Mouse (Mus musculus): Measurements from ENCODE around the gene Gm35549. TPM values are rescaled to one million over a fixed set of nuclear protein-coding genes. Genes with fewer than 3 reads are reported as not detected.
A peak's percentile ranks its signal among the peaks of the same experiment; 100 is the strongest.
"Not testable (repeated sequence)": the region's sequence is repeated elsewhere in the genome, so short reads cannot be mapped to it uniquely, and the experiment has no call there.

The Gm35549 gene
- not detected for total RNA-seq (2021)
- long read RNA-seq, result 0 reads

DNA sequence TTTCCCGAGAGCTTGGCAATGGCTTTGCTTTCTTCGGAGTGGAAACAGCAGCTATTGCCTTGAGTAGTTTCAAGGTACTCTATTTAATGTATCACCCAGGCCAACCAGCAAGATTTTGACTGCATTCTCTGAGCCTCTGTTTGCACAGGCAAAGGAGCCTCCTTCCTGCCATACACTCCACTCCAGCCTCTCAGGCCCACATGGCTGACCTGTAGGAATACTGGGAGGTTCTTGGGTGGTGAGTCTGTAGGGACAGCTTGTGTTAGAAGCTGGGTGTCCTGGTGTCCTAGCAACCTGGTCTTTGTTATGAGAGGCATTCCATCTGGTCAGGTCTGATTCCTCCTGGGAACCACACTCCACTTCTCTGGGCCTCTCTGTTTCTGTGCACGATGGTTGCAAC is at the start of gene Gm35549:
Gm35549 (minus strand) TSS at position 276 of the 400 bp plus-strand sequence.
- DNase-seq (ENCODE audit: low spot score in 2 of 2), result no peak

DNA sequence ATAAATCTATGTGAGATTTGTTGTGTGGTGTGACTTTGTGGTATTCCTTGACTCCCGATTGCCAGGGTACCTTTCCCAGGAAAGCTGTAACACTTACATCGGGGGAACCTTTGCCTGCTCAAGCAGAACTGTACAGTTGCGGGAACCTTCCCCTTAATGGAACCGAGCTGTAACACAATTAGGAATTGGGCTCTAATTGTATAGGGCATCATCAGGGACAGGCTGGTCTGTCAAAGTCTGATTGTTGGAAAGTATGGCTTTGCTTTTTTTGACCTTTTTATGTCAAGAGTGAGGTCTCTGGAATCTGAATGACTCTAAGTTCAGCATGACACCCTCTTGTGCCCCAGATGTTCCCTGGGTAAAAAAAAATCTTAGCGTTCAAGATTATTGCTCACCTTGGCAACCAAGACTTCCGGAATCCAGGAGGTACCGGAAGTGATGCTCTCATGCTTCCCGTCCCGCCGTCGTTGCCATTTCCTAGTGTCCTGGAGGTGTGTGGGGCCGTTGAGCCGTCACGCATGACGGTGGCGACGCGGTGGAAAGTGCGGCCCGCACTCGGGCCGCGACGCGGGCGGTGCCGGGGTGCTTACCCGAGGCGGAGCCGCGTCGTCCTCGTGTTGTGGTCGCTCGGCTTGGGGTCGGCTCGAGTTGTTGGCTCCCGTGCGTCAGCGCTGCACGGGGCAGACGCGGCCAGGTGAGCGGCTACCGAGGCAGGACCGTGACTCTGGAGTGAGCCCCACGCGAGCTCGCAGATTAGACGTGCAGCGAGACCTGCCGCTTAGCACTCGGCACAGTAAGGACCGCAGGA is 42.7 kb upstream of the Gm35549 start:
- peak; percentile 47 to 56 for DNase-seq (ENCODE audit: low spot score in 2 of 2)

GRCm38 (mm10) chr9:122885385-122885784 is 41.5 kb upstream of the Gm35549 start, which contains the start of gene Zkscan7:
Zkscan7 (plus strand) TSS chr9:122885685.
- no peak for DNase-seq (ENCODE audit: low spot score in 2 of 2)

DNA sequence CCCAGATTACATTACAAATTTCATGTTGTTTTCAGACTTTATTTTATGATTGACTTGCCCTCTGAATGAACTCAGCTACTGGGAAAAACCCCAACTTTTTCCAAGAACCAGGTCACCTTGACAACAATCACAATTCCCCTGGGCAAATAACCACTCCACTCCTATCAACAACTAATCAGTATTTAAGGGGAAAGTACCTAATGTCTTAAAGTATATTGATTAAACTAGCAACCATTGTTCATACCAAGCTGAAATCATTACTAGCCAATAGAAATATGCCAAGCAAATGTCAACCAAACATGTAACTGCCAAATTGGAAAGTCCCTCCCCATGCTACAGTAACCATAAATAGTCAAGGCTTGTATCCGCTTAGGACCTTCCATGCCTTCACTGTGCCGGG is 31.3 kb upstream of the Gm35549 start:
- DNase-seq (ENCODE audit: low spot score in 2 of 2), result no peak

DNA sequence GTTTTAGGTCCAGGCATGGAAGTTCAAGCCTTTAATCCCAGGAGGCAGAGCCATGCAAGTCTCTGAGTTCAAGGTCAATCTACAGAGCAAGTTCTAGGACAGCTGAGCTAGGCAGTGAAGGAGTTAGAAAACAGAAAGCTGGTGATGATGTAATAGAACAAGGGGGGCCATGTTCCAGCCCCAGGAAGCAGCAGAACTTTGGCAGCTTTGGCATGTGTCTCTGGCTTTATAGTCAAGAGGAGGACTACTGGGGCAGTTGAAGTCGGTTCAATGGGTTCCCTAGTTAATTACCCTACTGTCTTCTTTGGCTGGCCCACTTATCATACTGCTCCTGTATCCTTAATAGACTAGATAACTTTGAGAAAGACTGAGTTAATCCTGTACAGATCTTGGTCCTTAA is 30.8 kb upstream of the Gm35549 start:
- no peak for DNase-seq (ENCODE audit: low spot score in 2 of 2)

DNA sequence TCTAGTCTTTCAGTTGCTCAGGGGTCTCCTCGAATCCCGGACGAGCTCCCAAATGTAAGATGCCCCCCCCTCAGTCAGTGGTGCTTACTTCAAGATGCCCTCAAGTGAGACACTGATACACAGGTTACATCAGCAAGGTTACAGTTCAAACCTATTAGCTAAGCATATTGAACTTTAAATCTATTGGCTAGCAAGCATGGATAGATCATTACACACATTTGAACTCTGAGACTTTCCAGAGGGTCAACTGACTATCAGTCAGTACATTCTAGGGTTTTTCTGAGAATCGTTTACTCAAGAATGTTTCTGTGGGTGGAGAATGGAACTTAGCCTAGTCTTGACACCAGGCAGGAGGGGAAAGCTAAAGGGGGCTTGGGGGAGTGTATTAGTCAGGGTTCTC is 28.8 kb upstream of the Gm35549 start:
- no peak for DNase-seq (ENCODE audit: low spot score in 2 of 2)

GRCm38 (mm10) chr9:122866192-122866591 is 22.4 kb upstream of the Gm35549 start:
- no peak for DNase-seq (ENCODE audit: low spot score in 2 of 2)

- peak; percentile 74 to 82 for DNase-seq (ENCODE audit: low spot score in 2 of 2)
These were observed 21.9 kb upstream of the Gm35549 start, which contains the start of gene Zfp445 for GRCm38 (mm10) chr9:122865697-122866166. Zfp445 (minus strand) TSS chr9:122866006.

- DNase-seq (ENCODE audit: low spot score in 2 of 2), result no peak
These were observed 21.0 kb upstream of the Gm35549 start for GRCm38 (mm10) chr9:122864848-122865247.

DNA sequence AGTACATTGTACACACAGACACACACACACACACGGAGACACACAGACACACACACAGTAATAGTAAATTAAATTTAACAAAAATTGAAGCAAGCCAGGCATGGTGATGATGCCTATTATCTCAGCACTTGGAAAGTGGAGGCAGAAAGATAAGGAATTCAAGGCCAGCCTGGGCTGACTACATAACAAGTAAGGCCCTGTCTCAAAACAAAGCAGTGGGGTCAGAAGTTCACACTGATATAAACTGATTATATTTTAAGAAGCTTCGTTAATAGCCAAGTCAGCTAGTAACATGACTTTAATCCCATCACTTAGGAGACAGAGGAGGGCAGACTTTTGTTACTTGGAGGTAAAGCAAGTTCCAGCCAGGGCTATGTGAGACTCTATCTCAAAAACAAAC is 19.9 kb upstream of the Gm35549 start:
- DNase-seq (ENCODE audit: low spot score in 2 of 2), result no peak

- DNase-seq (ENCODE audit: low spot score in 2 of 2), result no peak
These were observed 16.9 kb upstream of the Gm35549 start for GRCm38 (mm10) chr9:122860752-122861151.

DNA sequence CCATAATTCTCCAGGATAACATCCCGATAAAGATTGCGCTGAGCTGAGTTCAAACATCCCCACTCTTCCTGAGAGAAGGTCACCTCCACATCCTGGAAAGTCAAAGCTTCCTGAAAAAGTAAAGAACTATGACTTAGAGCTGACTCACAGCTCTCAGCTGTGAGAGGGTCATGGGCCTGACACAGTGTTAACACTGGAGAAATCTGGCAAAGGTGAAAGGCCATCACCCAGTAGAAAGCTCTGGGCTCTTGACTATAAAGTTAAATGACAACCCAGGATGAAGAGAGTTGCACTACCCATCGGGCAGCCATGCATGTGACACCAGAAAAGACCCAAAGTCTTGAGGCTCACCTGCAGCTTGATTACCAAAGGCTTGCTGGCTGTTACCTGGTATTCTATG is 12.9 kb upstream of the Gm35549 start:
- DNase-seq (ENCODE audit: low spot score in 2 of 2), result no peak

DNA sequence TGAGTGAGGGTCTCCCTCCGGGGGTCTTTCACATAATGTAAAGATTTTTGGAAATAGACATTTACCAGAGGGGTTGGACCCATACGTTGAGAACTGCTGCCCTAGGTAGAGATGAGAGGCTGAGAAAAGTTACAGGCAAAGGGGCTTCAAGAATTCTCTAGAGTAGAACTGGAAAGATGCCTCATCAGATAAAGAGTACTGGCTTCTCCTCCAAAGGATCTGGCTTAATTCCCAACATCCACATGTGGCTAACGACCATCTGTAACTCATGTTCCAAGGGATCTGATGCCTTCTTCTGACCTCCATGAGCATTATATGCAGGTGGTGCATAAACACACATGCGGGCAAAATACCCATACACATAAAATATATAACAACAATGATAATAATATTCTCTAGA is 11.8 kb upstream of the Gm35549 start:
- DNase-seq (ENCODE audit: low spot score in 2 of 2), result no peak

GRCm38 (mm10) chr9:122855141-122855540 is 11.3 kb upstream of the Gm35549 start:
- not testable (repeated sequence) for DNase-seq (ENCODE audit: low spot score in 2 of 2)

DNA sequence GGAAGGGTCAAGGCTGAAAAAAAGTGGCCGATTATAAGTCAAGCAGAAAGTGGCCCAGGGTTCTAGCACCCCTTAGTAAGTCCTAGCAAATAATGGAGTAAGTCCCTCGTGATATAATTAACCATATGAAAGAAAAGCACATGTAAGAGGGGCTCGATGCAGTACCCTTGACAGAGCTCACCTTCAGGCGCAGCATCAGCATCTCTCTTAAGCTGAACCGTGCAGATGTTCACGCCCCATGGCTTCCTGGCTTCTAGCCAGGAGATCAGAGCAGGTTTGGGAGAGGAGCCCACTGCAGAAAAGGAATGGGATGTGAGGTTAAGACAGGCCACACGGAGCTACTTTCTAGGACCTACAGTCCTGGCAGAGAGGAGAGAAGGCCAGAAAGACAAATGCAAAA is 10.7 kb upstream of the Gm35549 start:
- no peak for DNase-seq (ENCODE audit: low spot score in 2 of 2)

DNA sequence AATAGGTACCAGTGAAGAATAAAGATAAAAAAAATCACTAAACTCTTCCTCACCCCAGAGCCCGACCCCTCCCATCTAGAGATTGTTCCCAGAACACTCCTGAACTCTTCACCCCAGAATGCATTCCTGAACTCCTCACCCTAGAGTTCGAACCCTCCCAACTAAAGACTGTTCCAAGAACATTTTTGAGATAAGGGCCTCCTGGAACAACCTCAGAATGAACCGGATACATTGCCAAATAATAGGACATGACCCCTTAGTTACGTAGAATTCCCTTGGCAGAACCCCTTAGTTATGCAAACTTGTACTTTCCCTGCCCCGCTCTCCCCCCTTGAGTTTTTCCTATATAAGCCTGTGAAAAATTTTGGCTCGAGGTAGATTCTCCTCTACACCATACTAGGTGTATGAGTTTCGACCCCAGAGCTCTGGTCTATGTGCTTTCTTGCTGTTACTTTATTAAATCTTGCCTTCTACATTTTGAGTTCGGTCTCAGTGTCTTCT is 4.0 kb upstream of the Gm35549 start:
- not testable (repeated sequence) for DNase-seq (ENCODE audit: low spot score in 2 of 2)

DNA sequence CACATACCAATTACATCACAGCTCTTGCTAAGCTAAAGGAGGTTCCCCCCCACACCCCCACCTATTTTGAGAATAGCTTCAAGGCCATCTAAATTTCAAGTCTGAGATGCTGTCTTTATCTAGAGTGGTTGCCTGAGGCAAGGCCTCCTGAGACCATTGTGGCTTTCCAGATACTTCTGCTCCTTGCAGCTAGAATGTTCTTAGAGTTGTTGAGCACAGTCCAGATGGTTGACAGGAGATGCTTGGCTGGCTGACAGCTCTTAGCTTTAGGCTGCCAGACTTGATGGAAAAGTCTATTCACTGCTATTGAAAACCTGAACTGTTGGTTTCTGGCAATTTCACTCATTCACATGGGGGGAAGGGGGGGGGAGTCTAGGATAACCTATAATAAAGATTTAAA is 2.3 kb upstream of the Gm35549 start:
- peak; percentile 40 to 46 for DNase-seq (ENCODE audit: low spot score in 2 of 2)

DNA sequence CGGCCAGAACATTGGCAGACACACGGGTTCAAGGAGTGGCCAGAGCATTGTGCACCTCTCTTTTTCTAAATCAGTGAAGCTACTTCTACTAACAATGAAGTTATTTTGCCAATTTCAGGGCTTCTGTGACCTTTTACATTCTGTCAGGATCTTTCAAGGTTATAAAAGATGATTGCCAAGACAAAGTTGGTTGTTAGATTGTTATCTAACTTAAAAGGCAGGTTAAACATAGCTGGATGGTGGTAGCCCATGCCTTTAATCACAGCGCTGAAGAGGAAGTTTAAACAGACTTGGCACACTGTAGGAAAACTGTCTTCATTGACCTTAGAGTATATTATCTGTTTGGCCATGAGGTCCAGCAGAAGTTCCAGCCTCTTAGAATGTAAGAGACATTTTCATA is 1.8 kb upstream of the Gm35549 start:
- DNase-seq (ENCODE audit: low spot score in 2 of 2), result no peak

DNA sequence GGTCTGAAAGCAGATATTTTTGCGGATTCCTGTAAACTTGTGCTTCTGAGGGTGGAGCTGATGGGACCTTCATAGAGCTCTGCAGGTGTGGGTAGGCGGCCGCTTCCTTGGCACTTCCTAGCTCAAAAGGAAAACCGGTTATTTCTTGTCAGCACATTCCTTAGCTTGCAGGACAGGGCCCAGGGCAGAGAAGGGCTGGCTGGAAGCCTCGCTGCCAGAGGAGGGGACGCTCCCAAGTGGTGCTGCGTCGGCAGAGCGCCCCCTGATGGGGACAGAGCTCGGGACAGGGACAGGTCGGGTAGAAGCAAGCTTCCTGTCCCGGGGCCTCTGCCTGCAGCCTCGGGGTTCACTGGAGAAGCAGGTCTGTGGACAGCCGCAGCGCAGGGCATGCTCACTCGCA is 6.2 kb downstream of the Gm35549 start:
- peak; percentile 21 to 43 for DNase-seq (ENCODE audit: low spot score in 2 of 2)

- DNase-seq (ENCODE audit: low spot score in 2 of 2), result no peak
These were observed 6.6 kb downstream of the Gm35549 start for GRCm38 (mm10) chr9:122837216-122837615.

DNA sequence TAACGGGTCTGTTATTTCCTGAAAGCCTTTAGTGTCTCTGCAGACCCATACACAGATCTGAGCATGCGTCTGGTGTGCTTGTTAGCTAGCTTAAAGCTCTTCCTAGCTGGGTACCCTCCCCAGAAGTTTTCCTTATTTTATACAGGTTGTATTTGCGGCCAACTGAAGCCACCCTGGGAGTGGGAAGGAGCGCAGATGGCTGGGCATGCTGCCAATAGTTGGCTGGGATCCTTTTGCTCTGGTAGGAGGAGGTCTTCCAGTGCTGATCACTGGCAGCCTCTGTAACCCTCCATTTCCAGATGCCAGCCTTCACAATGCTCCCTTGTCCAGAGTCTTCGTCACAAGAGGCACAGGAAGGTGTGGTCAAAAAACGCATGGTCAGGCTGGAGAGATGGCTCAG is 7.0 kb downstream of the Gm35549 start:
- peak; percentile 71 to 78 for DNase-seq (ENCODE audit: low spot score in 2 of 2)

DNA sequence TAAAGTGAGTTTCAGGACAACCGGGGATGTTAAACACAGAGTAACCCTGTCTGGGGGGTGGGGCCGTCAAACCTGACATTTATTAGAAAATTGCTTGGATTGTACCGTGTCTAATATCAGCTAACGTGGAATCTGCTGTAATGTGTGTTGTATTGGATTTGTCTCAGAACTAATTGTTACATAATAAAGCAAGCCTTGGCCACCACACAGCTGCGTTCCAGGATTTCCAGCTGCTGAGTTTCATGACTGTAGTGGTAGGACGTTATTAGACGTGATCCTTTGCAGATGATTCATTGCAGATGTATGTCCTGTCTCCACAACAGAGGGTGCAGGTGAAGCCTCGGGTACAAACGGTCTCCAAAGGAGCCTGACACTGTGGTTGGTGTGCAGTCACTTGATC is 7.7 kb downstream of the Gm35549 start:
- DNase-seq (ENCODE audit: low spot score in 2 of 2), result no peak
